Mouse (Mus musculus): ENCODE measurements around the gene Clstn1. TPM values are rescaled to one million over a fixed set of nuclear protein-coding genes. Genes with fewer than 3 reads are reported as not detected.

Gene Clstn1
- polyA plus RNA-seq, 1 experiment from 2014 or later = 164 TPM

- peak overlapping the region; percentile 96 for H3K4me3 ChIP-seq
- ATAC-seq (replicated peaks) = peak; percentile 63
- H3K9me3 ChIP-seq = no peaks in the 10 kb centered on the region
- WGBS = under 1% methylated on average over 72 of the region's 72 CpGs
- H3K4me1 ChIP-seq = peaks cover 27% of the 10 kb centered on the region
- peak overlapping the region; percentile 88 for H3K27ac ChIP-seq
- H3K9ac ChIP-seq = peak overlapping the region; percentile 94
- peak overlapping the region; percentile 93 for H3K4me2 ChIP-seq
- H3K36me3 ChIP-seq (replicated peaks) = no peaks in the 10 kb centered on the region
- 0 out of 2 replicates have a peak, but pooled peaks cover 4% of the 10 kb centered on the region for H3K27me3 ChIP-seq (replicated peaks)
Measured at GRCm38 (mm10) chr4:149586783-149587595, 721 bp downstream of the Clstn1 start.

GRCm38 (mm10) chr4:149587596-149588168 is 1.4 kb downstream of the Clstn1 start:
- WGBS = 3% methylated on average over 24 of the region's 24 CpGs
- Histone ChIP-seq H3K4me2 (peak overlapping the region; percentile 93), H3K27ac (peak overlapping the region; percentile 88), H3K4me1 (peaks cover 31% of the 10 kb centered on the region), H3K4me3 (peak overlapping the region; percentile 96), H3K27me3 (replicated peaks) (0 out of 2 replicates have a peak, but pooled peaks cover 4% of the 10 kb centered on the region), H3K9ac (peak overlapping the region; percentile 94), H3K36me3 (replicated peaks) (no peaks in the 10 kb centered on the region), H3K9me3 (no peaks in the 10 kb centered on the region)
- ATAC-seq (replicated peaks) = peak; percentile 27

GRCm38 (mm10) chr4:149590200-149590599 is 3.9 kb downstream of the Clstn1 start:
- H3K36me3 ChIP-seq (replicated peaks) = no peaks in the 10 kb centered on the region
- no peak overlapping the region for H3K9ac ChIP-seq
- ATAC-seq (replicated peaks) = no peak
- H3K27ac ChIP-seq = no peak overlapping the region
- WGBS = 88% methylated on average over 1 of the region's 1 CpGs
- 0 out of 2 replicates have a peak, but pooled peaks cover 4% of the 10 kb centered on the region for H3K27me3 ChIP-seq (replicated peaks)
- H3K4me3 ChIP-seq = no peak overlapping the region
- H3K9me3 ChIP-seq = no peaks in the 10 kb centered on the region
- H3K4me1 ChIP-seq = peaks cover 43% of the 10 kb centered on the region
- H3K4me2 ChIP-seq = no peak overlapping the region

GRCm38 (mm10) chr4:149591486-149591885 is 5.2 kb downstream of the Clstn1 start:
- ATAC-seq (replicated peaks) = no peak
- Histone ChIP-seq H3K36me3 (replicated peaks) (no peaks in the 10 kb centered on the region), H3K27me3 (replicated peaks) (0 out of 2 replicates have a peak, but pooled peaks cover 4% of the 10 kb centered on the region), H3K27ac (no peak overlapping the region), H3K4me2 (no peak overlapping the region), H3K9me3 (no peaks in the 10 kb centered on the region), H3K4me3 (no peak overlapping the region), H3K9ac (no peak overlapping the region), H3K4me1 (peaks cover 47% of the 10 kb centered on the region)
- WGBS = 92% methylated on average over 2 of the region's 2 CpGs

GRCm38 (mm10) chr4:149594913-149595581 is 8.8 kb downstream of the Clstn1 start:
- H3K9ac ChIP-seq = no peak overlapping the region
- no peaks in the 10 kb centered on the region for H3K27me3 ChIP-seq (replicated peaks)
- no peak overlapping the region for H3K4me3 ChIP-seq
- peaks cover 26% of the 10 kb centered on the region for H3K4me1 ChIP-seq
- no peak for ATAC-seq (replicated peaks)
- H3K9me3 ChIP-seq = no peaks in the 10 kb centered on the region
- no peaks in the 10 kb centered on the region for H3K36me3 ChIP-seq (replicated peaks)
- 47% methylated on average over 9 of the region's 9 CpGs for WGBS
- H3K4me2 ChIP-seq = no peak overlapping the region
- peak overlapping the region; percentile 14; the same call in 1 of the 2 replicates for H3K27ac ChIP-seq

- 81% methylated on average over 12 of the region's 12 CpGs for WGBS
- no peak; the same call in 1 of the 2 replicates for ATAC-seq (replicated peaks)
Measured at GRCm38 (mm10) chr4:149597641-149598208, 11.5 kb downstream of the Clstn1 start.

GRCm38 (mm10) chr4:149599549-149599948 is 13.3 kb downstream of the Clstn1 start:
- Histone ChIP-seq H3K27me3 (replicated peaks) (no peaks in the 10 kb centered on the region), H3K9me3 (no peaks in the 10 kb centered on the region), H3K36me3 (replicated peaks) (no peaks in the 10 kb centered on the region), H3K27ac (no peak overlapping the region), H3K4me3 (no peak overlapping the region), H3K9ac (no peak overlapping the region), H3K4me2 (no peak overlapping the region), H3K4me1 (peaks cover 21% of the 10 kb centered on the region)
- ATAC-seq (replicated peaks) = no peak
- 88% methylated on average over 6 of the region's 6 CpGs for WGBS

More at GRCm38 (mm10) chr4:149597641-149598208, 11.5 kb downstream of the Clstn1 start:
- no peaks in the 10 kb centered on the region for H3K27me3 ChIP-seq (replicated peaks)
- no peaks in the 10 kb centered on the region for H3K9me3 ChIP-seq
- H3K27ac ChIP-seq = no peak overlapping the region
- H3K36me3 ChIP-seq (replicated peaks) = no peaks in the 10 kb centered on the region
- H3K4me2 ChIP-seq = no peak overlapping the region
- H3K9ac ChIP-seq = no peak overlapping the region
- H3K4me1 ChIP-seq = peaks cover 26% of the 10 kb centered on the region
- no peak overlapping the region for H3K4me3 ChIP-seq

GRCm38 (mm10) chr4:149600130-149600529 is 13.9 kb downstream of the Clstn1 start:
- Histone ChIP-seq H3K4me2 (no peak overlapping the region), H3K4me3 (no peak overlapping the region), H3K27me3 (replicated peaks) (no peaks in the 10 kb centered on the region), H3K9me3 (no peaks in the 10 kb centered on the region), H3K4me1 (peaks cover 16% of the 10 kb centered on the region), H3K36me3 (replicated peaks) (no peaks in the 10 kb centered on the region), H3K9ac (no peak overlapping the region), H3K27ac (no peak overlapping the region)
- no peak for ATAC-seq (replicated peaks)
- WGBS = 86% methylated on average over 4 of the region's 4 CpGs

GRCm38 (mm10) chr4:149601484-149601883 is 15.2 kb downstream of the Clstn1 start:
- Histone ChIP-seq H3K36me3 (replicated peaks) (no peaks in the 10 kb centered on the region), H3K4me2 (no peak overlapping the region), H3K4me1 (peaks cover 20% of the 10 kb centered on the region), H3K27ac (no peak overlapping the region), H3K9ac (no peak overlapping the region), H3K4me3 (no peak overlapping the region), H3K27me3 (replicated peaks) (no peaks in the 10 kb centered on the region), H3K9me3 (no peaks in the 10 kb centered on the region)
- 45% methylated on average over 4 of the region's 4 CpGs for WGBS
- no peak for ATAC-seq (replicated peaks)

- WGBS = 46% methylated on average over 7 of the region's 7 CpGs
- no peak overlapping the region for H3K27ac ChIP-seq
- no peak overlapping the region for H3K4me2 ChIP-seq
- no peak for ATAC-seq (replicated peaks)
- no peak overlapping the region for H3K9ac ChIP-seq
- no peaks in the 10 kb centered on the region for H3K36me3 ChIP-seq (replicated peaks)
- H3K27me3 ChIP-seq (replicated peaks) = no peaks in the 10 kb centered on the region
- H3K9me3 ChIP-seq = no peaks in the 10 kb centered on the region
- H3K4me1 ChIP-seq = peaks cover 28% of the 10 kb centered on the region
- H3K4me3 ChIP-seq = no peak overlapping the region
Measured at GRCm38 (mm10) chr4:149602236-149602635, 16.0 kb downstream of the Clstn1 start.

- Histone ChIP-seq H3K27me3 (replicated peaks) (no peaks in the 10 kb centered on the region), H3K4me3 (no peak overlapping the region), H3K4me1 (peaks cover 34% of the 10 kb centered on the region), H3K27ac (no peak overlapping the region), H3K4me2 (no peak overlapping the region), H3K9ac (no peak overlapping the region), H3K36me3 (replicated peaks) (no peaks in the 10 kb centered on the region), H3K9me3 (no peaks in the 10 kb centered on the region)
- WGBS = 68% methylated on average over 1 of the region's 1 CpGs
- ATAC-seq (replicated peaks) = no peak
Measured at GRCm38 (mm10) chr4:149603860-149604259, 17.6 kb downstream of the Clstn1 start.

GRCm38 (mm10) chr4:149604518-149604917 is 18.2 kb downstream of the Clstn1 start:
- no peaks in the 10 kb centered on the region for H3K27me3 ChIP-seq (replicated peaks)
- H3K36me3 ChIP-seq (replicated peaks) = no peaks in the 10 kb centered on the region
- 83% methylated on average over 3 of the region's 3 CpGs for WGBS
- no peak overlapping the region for H3K9ac ChIP-seq
- no peak overlapping the region for H3K4me3 ChIP-seq
- ATAC-seq (replicated peaks) = no peak
- no peak overlapping the region for H3K27ac ChIP-seq
- no peak overlapping the region for H3K4me2 ChIP-seq
- H3K9me3 ChIP-seq = no peaks in the 10 kb centered on the region
- peaks cover 38% of the 10 kb centered on the region for H3K4me1 ChIP-seq
